Mouse (Mus musculus) c-Kit-positive CD71-negative TER-119-negative erythroid progenitor cells, embryonic 14.5 days (primary cell): Measurements from ENCODE around the gene Acadvl.

ENCODE experiments used
- DNase-seq: peaks from one replicate; pipeline ENCODE4 v3.0.0-alpha.2; 2013; ENCODE audit warnings: low read depth

The Acadvl gene

GRCm38 (mm10) chr11:69979827-69980195 lies 35.4 kb downstream of the Acadvl start:
- no peak for DNase-seq

GRCm38 (mm10) chr11:69976271-69976670 lies 38.9 kb downstream of the Acadvl start:
- no peak for DNase-seq

- DNase-seq: no peak
These were observed 40.3 kb downstream of the Acadvl start for GRCm38 (mm10) chr11:69974907-69975306.

GRCm38 (mm10) chr11:69970775-69971174 lies 44.4 kb downstream of the Acadvl start:
- no peak for DNase-seq

- DNase-seq: no peak
These were observed 45.0 kb downstream of the Acadvl start for GRCm38 (mm10) chr11:69970222-69970621.

GRCm38 (mm10) chr11:69968793-69969192 lies 46.4 kb downstream of the Acadvl start:
- DNase-seq: no peak

- DNase-seq: no peak
These were observed 48.2 kb downstream of the Acadvl start for GRCm38 (mm10) chr11:69966860-69967517.

GRCm38 (mm10) chr11:69966006-69966859 lies 49.0 kb downstream of the Acadvl start:
- DNase-seq: no peak

GRCm38 (mm10) chr11:69965271-69966005 lies 49.8 kb downstream of the Acadvl start:
- no peak for DNase-seq

GRCm38 (mm10) chr11:69964650-69965270 lies 50.5 kb downstream of the Acadvl start, which contains the start of gene Cldn7:
Cldn7 (plus strand) TSS chr11:69964779.
- DNase-seq: no peak

- no peak for DNase-seq
These were observed 53.4 kb downstream of the Acadvl start for GRCm38 (mm10) chr11:69961841-69962240.

- no peak for DNase-seq
These were observed 54.6 kb downstream of the Acadvl start for GRCm38 (mm10) chr11:69960616-69961015.
